ENCODE assay signal across 8 mouse cellular contexts in genomic region chr3:88458778-88459219, GRCm38 (mm10). TPM values are rescaled to one million over a fixed set of nuclear protein-coding genes. Genes with fewer than 3 reads are reported as not detected.
DNase-seq lines count a peak whose midpoint lies in the region; ATAC-seq and TF ChIP-seq lines count a peak whose summit lies in the region.

No protein-coding gene starts in this region.

- peak overlapping the region; percentile 36; the same call in 1 of the 2 replicates for H3K27ac ChIP-seq in embryonic facial prominence, embryonic 12.5 days
- H3K27ac ChIP-seq in intestine, postnatal 0 days (ENCODE audit: low read depth, low read length) = no peak overlapping the region
- peak overlapping the region; percentile 26; the same call in 1 of the 2 replicates for H3K27ac ChIP-seq in olfactory bulb, adult 2 months (ENCODE audit: insufficient read depth, low read depth, low read length)

- WGBS in embryonic facial prominence, embryonic 12.5 days = 0% methylated on average over 14 of the region's 14 CpGs
- WGBS in intestine, postnatal 0 days = 4% methylated on average over 14 of the region's 14 CpGs
- 3% methylated on average over 14 of the region's 14 CpGs for WGBS in olfactory bulb, adult 2 months

- peaks cover 29% of the 10 kb centered on the region; the same call in 1 of the 2 replicates for H3K4me1 ChIP-seq in embryonic facial prominence, embryonic 12.5 days
- H3K4me1 ChIP-seq in intestine, postnatal 0 days (replicated peaks; ENCODE audit: control insufficient read depth, insufficient read depth, low read length) = no peaks in the 10 kb centered on the region
- peaks cover 52% of the 10 kb centered on the region for H3K4me1 ChIP-seq in olfactory bulb, adult 2 months (ENCODE audit: control insufficient read depth, insufficient read depth, low read length)

- peak overlapping the region; percentile 30; the same call in 1 of the 2 replicates for H3K9ac ChIP-seq in embryonic facial prominence, embryonic 12.5 days
- H3K9ac ChIP-seq in intestine, postnatal 0 days (ENCODE audit: low read depth, low read length) = no peak overlapping the region

- H3K4me3 ChIP-seq in embryonic facial prominence, embryonic 12.5 days = peak overlapping the region; percentile 36
- no peak overlapping the region for H3K4me3 ChIP-seq in intestine, postnatal 0 days (ENCODE audit: low read depth, low read length)
- peak overlapping the region; percentile 65 for H3K4me3 ChIP-seq in olfactory bulb, adult 2 months (ENCODE audit: insufficient read depth, low read depth, low read length)

- peak; percentile 45 for DNase-seq in layer of hippocampus, adult 9-11 months
- DNase-seq in layer of hippocampus, adult 9-10 months (ENCODE audit: low spot score) = no peak
- DNase-seq in ovary, postnatal 36 days (ENCODE audit: low spot score) = no peak
- no peak for DNase-seq in lung, postnatal 10 days

- TF ChIP-seq CTCF in intestine, postnatal 0 days (IDR thresholded peaks at IDR 0.05; ENCODE audit: low read depth) = 0 out of 2 replicates have a peak, but pooled peaks have one; percentile 8
- TF ChIP-seq CTCF in olfactory bulb, adult 2 months (IDR thresholded peaks at IDR 0.05; ENCODE audit: insufficient read depth, low read depth, low read length) = no peak

- peaks cover 7% of the 10 kb centered on the region; the same call in 1 of the 2 replicates for H3K27me3 ChIP-seq in embryonic facial prominence, embryonic 12.5 days
- peaks cover 5% of the 10 kb centered on the region for H3K27me3 ChIP-seq in intestine, postnatal 0 days (replicated peaks; ENCODE audit: control insufficient read depth, insufficient read depth, low read length)

- TF ChIP-seq POLR2A in olfactory bulb, adult 2 months (IDR thresholded peaks at IDR 0.05; ENCODE audit: insufficient read depth, low read depth, low read length) = no peak

- peak; percentile 54; the same call in 1 of the 2 replicates for ATAC-seq in embryonic facial prominence, embryonic 12.5 days (ENCODE audit: insufficient number of reproducible peaks, insufficient read depth, low FRiP score, low TSS enrichment)
- ATAC-seq in intestine, postnatal 0 days = no peak
- no peak for ATAC-seq in erythroblast, adult 5-6 weeks (replicated peaks; ENCODE audit: low FRiP score, poor library complexity, severe bottlenecking)

- H3K9me3 ChIP-seq in embryonic facial prominence, embryonic 12.5 days = no peaks in the 10 kb centered on the region
- H3K9me3 ChIP-seq in intestine, postnatal 0 days (ENCODE audit: control insufficient read depth) = no peaks in the 10 kb centered on the region

- peak overlapping the region; percentile 55 for H3K4me2 ChIP-seq in embryonic facial prominence, embryonic 12.5 days (replicated peaks)
- H3K4me2 ChIP-seq in intestine, postnatal 0 days (replicated peaks; ENCODE audit: low read depth) = 0 out of 2 replicates have a peak overlapping the region, but pooled peaks have one; percentile 35

- no peaks in the 10 kb centered on the region for H3K36me3 ChIP-seq in embryonic facial prominence, embryonic 12.5 days
- H3K36me3 ChIP-seq in intestine, postnatal 0 days (ENCODE audit: control insufficient read depth, insufficient read depth) = no peaks in the 10 kb centered on the region

RNA-seq across cellular contexts. Expression of gene Sema4a, which starts 2.2 kb away (rescaled TPM):
- polyA plus RNA-seq in embryonic facial prominence, embryonic 12.5 days (2016; fragmentation: Nextera tagmentation; extraction: Ambion mirVana) = 7.5 and 9.0 TPM in 2 replicates
- polyA plus RNA-seq in intestine, postnatal 0 days (2015; fragmentation: Nextera tagmentation; extraction: Ambion mirVana) = 93.1 and 101 TPM in 2 replicates
- polyA plus RNA-seq in olfactory bulb, adult 2 months (2012; ENCODE audit: insufficient read depth, insufficient read length, low replicate concordance, missing spikeins) = not detected in 2 replicates
- total RNA-seq in erythroblast, adult 5-6 weeks (2015; ENCODE audit: low replicate concordance) = 29.7 and 57.3 TPM in 2 replicates
- 9.8 and 20.7 TPM in 2 replicates for total RNA-seq in erythroblast, adult 5-6 weeks (2017; ENCODE audit: low replicate concordance)

RNA-seq across cellular contexts. Expression of gene Slc25a44, which starts 33.9 kb away (rescaled TPM):
- polyA plus RNA-seq in embryonic facial prominence, embryonic 12.5 days (2016; fragmentation: Nextera tagmentation; extraction: Ambion mirVana) = 17.0 and 17.3 TPM in 2 replicates
- polyA plus RNA-seq in intestine, postnatal 0 days (2015; fragmentation: Nextera tagmentation; extraction: Ambion mirVana) = 30.4 and 31.7 TPM in 2 replicates
- polyA plus RNA-seq in olfactory bulb, adult 2 months (2012; ENCODE audit: insufficient read depth, insufficient read length, low replicate concordance, missing spikeins) = not detected in 2 replicates
- total RNA-seq in erythroblast, adult 5-6 weeks (2015; ENCODE audit: low replicate concordance) = 7.9 and 11.5 TPM in 2 replicates
- 13.7 and 20.2 TPM in 2 replicates for total RNA-seq in erythroblast, adult 5-6 weeks (2017; ENCODE audit: low replicate concordance)

RNA-seq across cellular contexts. Expression of gene Pmf1, which starts 48.7 kb away (rescaled TPM):
- polyA plus RNA-seq in embryonic facial prominence, embryonic 12.5 days (2016; fragmentation: Nextera tagmentation; extraction: Ambion mirVana) = 130 and 133 TPM in 2 replicates
- polyA plus RNA-seq in intestine, postnatal 0 days (2015; fragmentation: Nextera tagmentation; extraction: Ambion mirVana) = 61.2 and 62.5 TPM in 2 replicates
- not detected in 2 replicates for polyA plus RNA-seq in olfactory bulb, adult 2 months (2012; ENCODE audit: insufficient read depth, insufficient read length, low replicate concordance, missing spikeins)
- 33.2 and 56.6 TPM in 2 replicates for total RNA-seq in erythroblast, adult 5-6 weeks (2015; ENCODE audit: low replicate concordance)
- 42.1 and 43.4 TPM in 2 replicates for total RNA-seq in erythroblast, adult 5-6 weeks (2017; ENCODE audit: low replicate concordance)

RNA-seq across cellular contexts. Expression of gene Lmna, which starts 51.0 kb away (rescaled TPM):
- polyA plus RNA-seq in embryonic facial prominence, embryonic 12.5 days (2016; fragmentation: Nextera tagmentation; extraction: Ambion mirVana) = 109 and 113 TPM in 2 replicates
- polyA plus RNA-seq in intestine, postnatal 0 days (2015; fragmentation: Nextera tagmentation; extraction: Ambion mirVana) = 92.5 and 96.5 TPM in 2 replicates
- polyA plus RNA-seq in olfactory bulb, adult 2 months (2012; ENCODE audit: insufficient read depth, insufficient read length, low replicate concordance, missing spikeins) = not detected in 2 replicates
- 6.9 and 9.0 TPM in 2 replicates for total RNA-seq in erythroblast, adult 5-6 weeks (2015; ENCODE audit: low replicate concordance)
- total RNA-seq in erythroblast, adult 5-6 weeks (2017; ENCODE audit: low replicate concordance) = 45.6 and 52.7 TPM in 2 replicates
